Mouse (Mus musculus): ENCODE results near the gene Tspyl1.
"Not testable (repeated sequence)": the region's sequence is repeated elsewhere in the genome, so short reads cannot be mapped to it uniquely, and the experiment has no call there.

The Tspyl1 gene

GRCm38 (mm10) chr10:34281962-34282388 is at the start of gene Tspyl1:
Gene Tspyl1 (plus strand): TSS chr10:34282190.
- peak; percentile 99 for DNase-seq

GRCm38 (mm10) chr10:34233418-34233817 is 48.6 kb upstream of the Tspyl1 start:
- no peak for DNase-seq

- DNase-seq: no peak
These were observed 47.9 kb upstream of the Tspyl1 start for GRCm38 (mm10) chr10:34233931-34234745.

DNA sequence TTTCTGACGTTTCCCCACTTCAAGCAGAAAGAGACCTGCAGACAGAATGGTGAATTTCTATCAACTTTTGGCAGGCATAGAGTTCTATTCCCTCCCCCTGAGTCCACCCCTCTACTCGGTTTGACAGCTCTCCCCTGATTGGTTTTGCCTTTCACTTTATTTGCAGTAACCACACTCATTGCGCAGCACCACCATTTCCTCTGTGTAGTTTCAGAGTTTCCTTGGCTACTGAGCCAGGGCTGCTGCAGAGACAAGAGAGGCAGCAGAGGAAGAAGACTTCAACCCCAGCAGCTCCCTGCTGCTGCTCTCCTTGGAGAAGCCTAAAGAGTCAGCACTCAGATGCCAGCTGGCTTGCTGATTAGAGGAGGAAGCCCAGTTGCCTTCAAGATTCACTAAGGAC is 46.6 kb upstream of the Tspyl1 start:
- DNase-seq: no peak

DNA sequence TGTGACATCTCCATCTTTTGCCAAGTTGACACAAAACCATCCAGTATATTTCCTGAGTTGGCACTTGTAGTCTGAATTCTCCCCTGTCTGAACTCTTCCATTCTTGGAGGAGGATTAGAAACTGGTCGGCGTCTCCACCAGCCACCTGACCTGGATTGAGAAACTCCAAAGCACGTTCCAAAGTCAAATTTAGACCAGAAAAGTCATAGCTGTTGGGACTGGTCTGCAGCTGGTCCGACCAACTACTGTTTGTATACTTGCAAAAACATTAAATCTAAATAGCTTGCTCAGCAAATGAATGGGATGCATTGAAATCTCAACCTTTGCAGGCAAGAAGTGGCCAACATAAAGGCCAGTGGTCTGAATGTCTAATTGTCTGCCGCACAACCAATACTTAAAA is 45.4 kb upstream of the Tspyl1 start:
- DNase-seq: peak; percentile 55

- DNase-seq: no peak
These were observed 43.5 kb upstream of the Tspyl1 start for GRCm38 (mm10) chr10:34238536-34238935.

DNA sequence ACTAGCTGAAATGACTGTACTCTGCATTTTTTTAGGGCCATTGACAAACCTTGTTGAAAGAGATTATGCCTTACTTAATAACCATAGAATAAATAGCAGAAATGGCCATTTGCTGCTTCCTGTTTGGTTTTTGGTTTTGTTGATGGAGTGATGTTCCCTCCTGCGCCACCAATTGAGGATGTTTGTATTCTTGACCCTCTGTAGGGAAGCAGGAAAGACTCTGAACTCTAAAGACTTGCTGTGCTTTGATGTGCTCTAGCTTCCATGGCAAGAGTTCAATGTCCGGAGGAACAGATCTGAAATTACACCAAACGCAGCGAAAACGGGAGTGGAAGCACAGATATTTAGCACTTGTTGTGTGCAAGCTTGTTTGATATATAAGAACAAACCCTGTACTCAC is 37.2 kb upstream of the Tspyl1 start:
- DNase-seq: peak; percentile 24

- peak; percentile 88 for DNase-seq
These were observed 35.9 kb upstream of the Tspyl1 start for GRCm38 (mm10) chr10:34246106-34246505.

- no peak for DNase-seq
These were observed 34.2 kb upstream of the Tspyl1 start for GRCm38 (mm10) chr10:34247757-34248156.

DNA sequence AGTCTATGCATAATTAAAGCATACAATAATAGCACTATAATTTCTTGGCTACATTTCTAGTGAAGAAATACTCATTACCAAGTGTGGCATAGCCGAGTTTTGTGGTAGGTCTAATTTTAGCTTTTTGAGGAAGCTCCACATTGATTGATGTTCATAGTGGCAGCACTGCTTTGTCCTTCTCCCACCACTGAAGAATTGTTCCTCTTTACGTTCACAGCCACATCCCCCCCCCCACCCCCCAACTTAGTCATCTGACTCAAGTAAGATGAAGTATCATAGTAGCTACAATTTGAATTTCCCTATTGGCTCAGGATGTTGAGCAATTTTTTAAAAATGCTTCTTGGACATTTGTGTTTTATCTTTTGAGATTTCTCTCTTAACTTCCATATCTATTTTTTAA is 32.4 kb upstream of the Tspyl1 start:
- no peak for DNase-seq

DNA sequence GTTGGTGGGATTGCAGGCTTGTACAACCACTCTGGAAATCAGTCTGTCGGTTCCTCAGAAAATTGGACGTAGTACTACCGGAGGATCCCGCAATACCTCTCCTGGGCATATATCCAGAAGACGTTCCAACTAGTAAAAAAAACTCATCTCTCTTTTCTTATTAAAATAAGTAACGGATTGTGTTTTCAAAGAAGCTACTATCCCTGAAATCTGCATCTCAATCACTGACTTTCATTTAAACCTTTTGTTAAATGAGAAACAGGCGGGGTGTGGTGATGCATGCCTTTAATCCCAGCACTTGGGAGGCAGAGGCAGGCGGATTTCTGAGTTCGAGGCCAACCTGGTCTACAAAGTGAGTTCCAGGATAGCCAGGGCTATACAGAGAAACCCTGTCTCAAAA is 29.2 kb upstream of the Tspyl1 start:
- DNase-seq: not testable (repeated sequence)

DNA sequence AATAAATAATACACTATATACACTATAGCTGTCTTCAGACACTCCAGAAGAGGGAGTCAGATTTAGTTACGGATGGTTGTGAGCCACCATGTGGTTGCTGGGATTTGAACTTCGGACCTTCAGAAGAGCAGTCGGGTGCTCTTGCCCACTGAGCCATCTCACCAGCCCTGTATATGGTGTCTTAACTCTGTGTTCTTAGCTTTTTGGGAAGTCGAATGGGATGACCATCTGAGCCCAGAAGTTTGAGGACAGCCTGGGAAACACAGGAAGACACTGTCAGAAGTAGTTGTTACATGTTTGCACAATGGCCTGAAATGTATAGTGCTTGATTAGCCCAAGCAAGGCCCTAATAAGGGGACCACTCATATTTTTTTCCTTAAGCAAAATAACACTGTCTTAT is 16.9 kb upstream of the Tspyl1 start:
- no peak for DNase-seq

DNA sequence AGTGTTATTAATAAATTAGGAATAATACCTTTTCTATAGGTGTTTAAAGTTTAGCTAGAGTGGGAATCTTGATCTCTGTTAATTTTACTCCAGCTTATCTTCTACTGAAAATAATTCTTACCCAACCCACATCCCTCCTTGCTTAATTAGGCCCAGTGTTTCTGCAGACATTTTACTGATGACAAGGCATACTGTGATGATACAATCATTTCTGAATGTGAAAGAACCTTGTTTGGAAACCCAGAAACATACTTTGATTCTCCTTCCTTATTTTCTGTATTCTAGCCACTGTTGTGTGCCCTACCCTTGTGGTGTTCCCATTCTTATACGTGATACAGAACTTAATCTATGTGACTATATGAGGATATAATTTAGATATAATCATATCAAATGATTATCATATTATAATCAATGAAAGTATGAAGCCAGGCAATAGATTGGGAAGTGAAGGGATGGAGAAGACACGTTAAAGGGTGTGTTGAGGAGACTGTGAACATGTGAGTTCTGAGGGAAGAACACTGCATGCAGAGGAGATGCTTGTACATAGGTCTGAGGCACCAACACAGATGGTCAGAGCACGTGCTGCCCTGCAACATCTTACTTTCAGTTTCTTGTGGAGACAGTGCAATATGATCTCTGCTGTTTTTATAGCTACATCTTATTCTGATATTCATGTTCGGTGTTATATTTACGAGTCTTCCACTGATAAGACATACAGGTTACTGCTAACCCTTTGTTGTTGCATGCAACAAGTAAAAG is 14.5 kb upstream of the Tspyl1 start:
- no peak for DNase-seq

GRCm38 (mm10) chr10:34271681-34272080 is 10.3 kb upstream of the Tspyl1 start:
- DNase-seq: peak; percentile 22

DNA sequence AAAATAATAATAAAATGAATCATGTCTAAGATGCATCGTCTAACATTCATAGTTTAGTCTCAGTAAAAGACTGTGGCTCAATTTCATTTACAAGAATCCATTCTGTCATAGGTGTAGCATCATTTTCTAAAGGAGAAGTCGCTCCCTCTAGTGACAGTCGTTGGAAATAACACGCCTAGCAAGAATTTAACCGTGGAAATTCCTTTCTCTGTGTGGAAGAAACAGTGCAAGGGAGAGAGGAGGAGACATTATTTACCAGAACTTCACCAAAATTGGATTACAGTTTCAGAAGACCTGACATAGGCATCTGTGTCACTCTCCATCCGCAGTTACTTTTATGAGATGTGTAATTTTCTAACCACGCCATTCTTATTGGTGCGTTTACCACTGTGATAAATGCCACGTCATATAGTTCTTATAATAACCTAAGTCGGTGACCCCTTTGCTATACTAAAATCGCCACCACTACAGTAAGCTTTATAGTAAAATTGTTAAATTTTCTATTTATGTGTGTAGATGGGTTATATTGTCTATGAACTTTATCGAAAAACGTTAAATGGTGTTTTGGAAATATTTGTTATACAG is 1.3 kb upstream of the Tspyl1 start:
- peak; percentile 74 for DNase-seq

DNA sequence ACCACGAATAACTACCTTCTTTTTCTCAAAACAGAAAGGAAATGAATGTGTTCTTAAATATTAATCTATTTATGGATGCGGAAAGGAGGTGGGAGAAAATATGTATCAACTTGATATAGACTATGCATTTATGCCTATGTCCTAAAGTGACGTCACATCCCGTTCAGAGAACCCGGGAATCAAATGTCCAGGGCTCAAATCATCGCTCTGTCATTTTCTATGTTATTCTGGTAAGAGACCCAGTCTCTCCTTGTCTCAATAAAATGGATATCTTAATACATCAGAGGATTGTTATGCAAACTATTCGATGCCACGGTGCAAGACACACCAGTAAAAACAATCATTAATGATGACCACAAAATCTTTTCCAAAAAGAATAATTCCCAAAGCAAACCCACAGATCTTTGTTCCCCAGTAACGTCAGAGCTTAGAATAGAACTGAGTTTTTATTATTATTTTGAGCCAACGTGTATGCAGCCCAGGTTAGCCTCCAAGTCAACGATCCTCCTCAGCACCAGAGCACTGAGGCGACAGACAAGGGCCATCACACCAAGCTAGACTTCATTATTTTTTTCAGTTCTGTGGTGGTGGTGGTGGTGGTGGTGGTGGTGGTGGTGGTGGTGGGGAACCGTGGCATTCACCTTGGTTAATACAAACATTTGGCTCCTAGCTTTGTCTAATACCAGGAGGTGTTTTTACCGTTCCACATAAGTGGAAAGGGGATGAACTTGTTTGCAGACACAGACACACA is 604 bp upstream of the Tspyl1 start:
- DNase-seq: no peak

DNA sequence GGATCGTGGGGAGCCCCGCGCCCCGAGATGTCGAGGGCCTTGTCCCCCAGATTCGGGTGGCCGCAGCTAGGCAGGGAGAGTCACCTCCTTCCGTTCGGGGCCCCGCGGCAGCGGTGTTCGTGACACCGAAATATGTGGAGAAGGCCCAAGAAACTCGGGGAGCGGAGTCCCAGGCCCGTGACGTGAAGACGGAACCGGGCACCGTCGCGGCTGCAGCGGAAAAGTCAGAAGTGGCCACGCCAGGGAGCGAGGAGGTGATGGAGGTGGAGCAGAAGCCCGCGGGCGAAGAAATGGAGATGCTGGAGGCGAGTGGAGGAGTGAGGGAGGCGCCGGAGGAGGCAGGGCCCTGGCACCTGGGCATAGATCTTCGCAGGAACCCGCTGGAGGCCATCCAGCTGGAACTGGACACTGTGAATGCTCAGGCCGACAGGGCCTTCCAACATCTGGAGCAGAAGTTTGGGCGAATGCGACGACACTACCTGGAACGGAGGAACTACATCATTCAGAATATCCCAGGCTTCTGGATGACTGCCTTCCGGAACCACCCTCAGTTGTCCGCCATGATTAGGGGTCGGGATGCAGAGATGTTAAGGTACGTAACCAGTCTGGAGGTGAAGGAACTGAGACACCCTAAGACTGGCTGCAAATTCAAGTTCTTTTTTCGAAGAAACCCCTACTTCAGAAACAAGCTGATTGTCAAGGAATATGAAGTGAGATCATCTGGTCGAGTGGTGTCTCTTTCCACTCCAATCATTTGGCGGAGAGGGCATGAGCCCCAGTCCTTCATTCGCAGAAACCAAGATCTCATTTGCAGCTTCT is 639 bp downstream of the Tspyl1 start:
- peak; percentile 54 for DNase-seq

- DNase-seq: no peak
These were observed 14.9 kb downstream of the Tspyl1 start for GRCm38 (mm10) chr10:34296911-34297298.

DNA sequence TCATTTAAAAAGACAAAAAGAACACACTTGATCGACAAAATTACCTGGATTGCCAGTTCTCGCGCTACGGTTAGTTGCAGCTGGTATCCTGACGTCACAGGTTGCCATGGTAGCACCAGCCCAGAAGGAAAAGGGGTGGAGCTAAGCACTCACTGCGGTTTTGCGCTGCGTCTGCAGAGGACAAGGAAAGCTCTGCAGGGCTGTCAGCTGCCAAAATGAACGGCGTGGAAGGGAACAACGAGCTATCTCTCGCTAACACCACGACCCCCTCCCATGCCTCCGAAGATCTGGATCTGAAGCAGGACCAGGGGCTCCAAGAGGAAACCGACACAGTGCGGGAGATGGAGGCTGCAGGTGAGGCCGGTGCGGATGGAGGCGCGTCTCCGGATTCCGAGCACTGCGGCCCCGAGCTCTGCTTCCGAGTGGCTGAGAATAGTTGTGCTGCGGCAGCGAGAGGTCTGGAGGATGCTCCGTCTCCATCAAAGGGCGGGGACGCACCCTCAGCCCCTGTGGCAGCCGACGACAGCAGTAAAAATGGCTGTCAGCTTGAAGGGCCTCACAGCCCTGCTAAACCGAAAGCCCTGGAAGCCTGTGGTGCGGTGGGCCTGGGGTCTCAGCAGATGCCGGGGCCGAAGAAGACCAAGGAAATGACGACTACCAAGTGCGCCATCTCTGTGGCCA is 15.4 kb downstream of the Tspyl1 start, which contains the start of gene Tspyl4:
Tspyl4 (plus strand) TSS at position 144 of the 681 bp plus-strand sequence.
- peak; percentile 95 for DNase-seq

DNA sequence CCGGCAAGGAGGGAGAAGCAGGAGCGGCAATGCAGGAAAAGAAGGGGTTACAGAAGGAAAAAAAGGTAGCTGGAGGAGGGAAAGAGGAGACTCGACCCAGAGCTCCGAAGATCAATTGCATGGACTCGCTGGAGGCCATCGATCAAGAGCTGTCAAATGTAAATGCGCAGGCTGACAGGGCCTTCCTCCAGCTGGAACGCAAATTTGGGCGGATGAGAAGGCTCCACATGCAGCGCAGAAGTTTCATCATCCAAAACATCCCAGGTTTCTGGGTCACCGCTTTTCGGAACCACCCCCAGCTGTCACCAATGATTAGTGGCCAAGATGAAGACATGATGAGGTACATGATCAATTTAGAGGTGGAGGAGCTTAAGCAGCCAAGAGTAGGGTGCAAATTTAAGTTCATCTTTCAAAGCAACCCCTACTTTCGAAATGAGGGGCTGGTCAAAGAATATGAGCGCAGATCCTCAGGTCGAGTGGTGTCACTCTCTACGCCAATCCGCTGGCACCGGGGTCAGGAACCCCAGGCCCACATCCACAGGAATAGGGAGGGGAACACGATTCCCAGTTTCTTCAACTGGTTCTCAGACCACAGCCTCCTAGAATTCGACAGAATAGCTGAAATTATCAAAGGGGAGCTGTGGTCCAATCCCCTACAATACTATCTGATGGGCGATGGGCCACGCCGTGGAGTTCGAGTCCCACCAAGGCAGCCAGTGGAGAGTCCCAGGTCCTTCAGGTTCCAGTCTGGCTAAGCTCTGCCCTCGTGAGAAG is 16.2 kb downstream of the Tspyl1 start:
- no peak for DNase-seq

DNA sequence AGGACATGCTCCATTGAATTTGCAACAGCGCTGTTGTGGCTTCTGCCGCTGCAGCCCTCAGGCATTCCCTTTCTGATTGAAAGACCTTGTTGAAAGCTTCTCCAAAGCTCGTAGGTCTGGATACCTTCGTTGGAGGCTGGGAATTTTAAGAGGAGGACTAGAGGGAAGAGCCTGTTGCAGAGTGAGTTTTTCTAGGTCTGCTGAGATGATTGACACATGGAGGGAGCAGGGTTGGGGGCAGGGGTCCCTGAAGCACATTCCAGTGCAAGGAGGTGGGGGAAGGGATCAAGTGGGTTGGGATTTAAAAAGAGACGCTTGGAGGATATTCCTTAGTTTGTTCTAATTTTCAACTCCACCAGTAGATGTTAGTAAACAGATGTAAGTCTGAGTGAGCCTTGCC is 18.4 kb downstream of the Tspyl1 start:
- DNase-seq: no peak

All from lung, postnatal 10 days (tissue).